Mouse (Mus musculus) adipocyte (in vitro differentiated cells): ENCODE data around the gene Col24a1.

Experiments
- DNase-seq: peaks from one replicate; pipeline ENCODE4 v3.0.0-alpha.2; 2016; ENCODE audit warnings: low spot score

The Col24a1 gene

DNA sequence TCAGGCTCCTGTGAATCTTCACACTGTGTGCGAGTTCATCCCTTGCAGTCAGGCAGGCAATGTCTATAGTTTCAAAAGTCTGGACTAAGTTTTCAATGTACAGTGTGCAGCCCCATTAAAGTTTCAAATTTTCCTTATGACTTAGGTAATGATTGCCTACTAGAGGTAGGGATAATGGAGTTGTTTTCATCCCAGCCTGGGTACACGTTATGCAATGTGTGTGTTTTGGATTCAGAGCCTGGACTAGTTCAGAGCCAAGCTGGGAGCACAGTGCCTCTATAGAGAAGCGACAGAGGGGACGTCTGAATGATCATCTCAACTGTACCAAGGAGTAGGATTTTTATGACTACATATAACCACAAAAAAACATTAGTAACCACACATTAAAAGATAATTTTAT lies 267.8 kb downstream of the Col24a1 start:
- peak; percentile 31 for DNase-seq

DNA sequence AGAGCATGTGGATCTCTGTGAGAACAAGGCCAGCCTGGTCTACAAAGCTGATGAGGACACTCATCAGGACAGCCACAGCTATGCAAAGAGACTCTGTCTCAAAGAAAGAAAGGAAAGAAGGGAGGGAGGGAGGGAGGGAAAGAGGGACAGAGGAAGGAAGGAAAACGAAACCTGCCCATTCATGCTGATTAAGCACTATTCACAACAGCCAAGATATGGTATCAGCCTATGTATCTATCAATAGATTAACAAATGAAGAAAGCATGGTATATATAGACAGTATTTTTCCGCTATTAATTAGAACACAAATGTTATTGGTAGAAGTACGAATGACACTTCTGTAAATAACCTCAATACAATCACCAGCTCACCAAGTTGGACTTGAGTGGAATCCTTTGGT lies 282.2 kb downstream of the Col24a1 start:
- DNase-seq, result no peak

DNA sequence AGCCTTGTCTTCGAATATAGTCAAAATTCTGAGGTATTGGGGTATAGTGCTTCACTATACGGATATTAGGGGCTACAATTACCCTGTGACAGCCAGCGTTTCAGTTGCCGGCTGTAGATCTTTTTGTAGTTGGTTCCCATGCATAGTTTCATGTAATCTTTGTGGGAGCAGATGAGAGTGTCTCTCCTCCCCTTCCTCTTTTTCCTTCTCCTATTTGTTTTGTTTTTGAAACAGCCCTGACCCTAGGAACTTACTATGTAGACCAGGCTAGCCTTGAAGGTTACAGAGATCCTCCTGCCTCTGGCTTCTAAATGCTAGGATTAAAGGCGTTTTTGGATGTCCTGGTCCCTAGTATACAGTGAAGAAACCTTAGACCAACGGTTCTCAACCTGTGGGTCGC lies 283.1 kb downstream of the Col24a1 start:
- DNase-seq, result no peak

DNA sequence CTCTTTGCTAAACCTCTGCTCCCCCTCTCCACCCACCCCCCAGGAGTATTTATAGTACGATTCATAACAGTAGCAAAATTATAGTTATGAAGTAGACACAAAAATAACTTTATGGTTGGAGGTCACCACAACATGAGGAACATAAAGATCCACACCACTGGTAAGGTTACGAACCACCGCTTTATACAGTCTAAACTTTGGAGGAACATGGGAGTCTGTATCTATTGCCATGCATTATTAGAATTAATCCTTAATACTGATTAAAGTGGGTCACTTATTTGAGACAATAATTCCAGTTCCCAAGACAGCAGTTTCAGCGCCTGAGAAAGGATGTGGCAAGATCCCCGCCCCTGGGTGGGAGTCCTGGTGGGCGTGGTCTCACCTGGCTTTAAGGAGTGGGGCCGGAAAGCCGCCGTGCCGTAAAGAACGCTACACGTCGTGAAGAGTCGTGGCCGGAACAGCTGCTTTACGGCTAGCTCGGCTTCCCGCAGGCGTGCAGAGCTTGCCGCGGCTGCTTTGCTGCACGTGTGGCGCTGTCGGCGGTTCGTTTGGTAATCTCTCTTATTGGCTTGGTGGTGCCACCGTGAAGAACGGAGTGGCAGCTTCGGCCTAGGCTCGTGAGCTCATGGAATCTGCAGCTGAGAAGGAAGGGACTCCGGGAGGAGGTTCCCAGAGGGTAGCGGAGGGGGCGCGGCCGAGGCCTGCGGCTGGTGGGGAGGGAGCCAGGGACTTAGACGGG lies 283.6 kb downstream of the Col24a1 start, which contains the start of gene Znhit6:
Znhit6 (plus strand) TSS at position 463 of the 739 bp plus-strand sequence.
- DNase-seq, result peak; percentile 91

DNA sequence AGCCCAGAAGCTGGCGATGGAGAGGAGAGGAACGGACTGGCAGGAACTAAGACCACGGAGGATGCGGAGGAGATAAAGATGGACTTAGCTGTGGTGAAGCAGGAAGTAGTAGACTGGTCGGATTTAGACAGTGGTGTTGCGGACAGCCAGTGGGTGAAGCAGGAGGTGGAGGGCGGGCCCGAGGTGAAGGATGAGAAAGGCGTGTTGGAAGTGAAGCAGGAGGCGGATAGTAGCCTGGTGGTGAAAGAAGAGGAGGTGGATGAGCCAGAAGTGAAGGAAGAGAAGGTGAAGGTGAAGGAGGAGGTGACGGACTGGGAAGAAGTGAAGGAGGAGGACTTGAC lies 284.2 kb downstream of the Col24a1 start:
- DNase-seq, result no peak

DNA sequence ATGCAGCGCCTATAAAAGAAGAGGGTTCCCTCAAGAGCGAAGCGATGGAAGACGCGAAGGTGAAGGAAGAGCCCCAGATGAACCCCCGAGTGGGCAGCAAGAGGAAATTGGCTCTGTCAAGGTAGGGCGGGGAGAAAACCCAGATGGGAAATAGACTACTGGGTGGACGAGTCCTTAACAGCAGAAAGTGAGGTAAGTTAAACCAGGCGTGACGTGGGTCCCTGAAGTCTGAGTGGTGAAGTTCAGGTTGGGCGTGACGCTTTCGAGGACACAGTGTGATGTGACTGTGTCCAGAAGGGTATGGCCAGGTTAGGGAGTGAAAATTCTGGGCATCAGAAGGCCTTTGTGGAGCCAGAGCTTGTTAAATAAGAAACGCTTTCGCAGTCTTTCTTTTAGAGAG lies 284.6 kb downstream of the Col24a1 start:
- no peak for DNase-seq

DNA sequence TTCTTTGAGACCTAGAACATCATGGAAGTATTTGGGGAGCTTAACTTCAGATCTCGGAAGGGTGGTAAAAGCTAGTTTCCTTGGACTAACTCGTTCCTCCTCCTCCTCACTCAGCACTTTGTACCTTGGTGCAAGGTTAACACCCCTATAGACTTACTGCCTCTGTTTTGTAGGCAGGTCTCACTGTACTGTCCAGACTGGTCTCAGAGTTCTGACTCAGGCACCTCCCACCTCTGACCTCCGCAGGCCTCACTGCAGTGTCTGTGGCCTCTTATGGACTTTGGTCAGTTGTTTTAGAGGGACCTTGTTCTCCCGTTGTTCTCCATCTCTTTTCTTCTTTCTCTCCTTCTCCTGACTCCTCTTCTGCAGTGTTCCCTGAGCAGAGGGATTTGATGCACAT lies 290.8 kb downstream of the Col24a1 start:
- DNase-seq, result no peak

DNA sequence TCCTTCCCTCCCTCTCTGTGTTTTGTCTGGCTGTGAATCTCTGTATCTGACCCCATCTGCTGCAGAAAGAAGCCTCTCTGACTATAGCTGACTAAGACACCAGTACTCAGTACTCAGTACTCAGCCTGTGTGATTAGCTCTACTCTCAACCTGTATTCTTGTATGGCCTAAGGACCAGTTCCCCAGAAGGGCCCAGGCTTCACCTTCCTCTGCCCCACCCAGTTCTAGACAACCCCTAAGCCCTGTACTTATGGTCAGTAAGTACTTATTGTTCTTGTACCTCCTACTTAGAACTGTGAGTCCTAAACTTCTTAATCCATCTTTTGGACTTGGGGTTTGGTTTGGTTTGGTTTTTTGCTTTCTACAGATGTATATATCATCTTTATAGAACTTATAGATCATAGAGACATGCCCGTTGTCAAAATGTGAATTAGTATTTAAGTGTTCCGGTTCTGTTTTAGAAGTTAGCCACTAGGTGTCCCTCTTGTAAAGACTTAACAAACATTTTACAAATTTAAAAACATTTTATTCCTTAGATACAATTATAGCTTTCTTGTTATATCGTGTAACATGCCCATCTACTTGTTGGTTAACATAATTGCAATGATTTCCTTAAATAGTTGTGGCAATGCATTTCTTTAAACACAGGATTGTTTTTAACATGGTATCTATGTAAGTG lies 291.4 kb downstream of the Col24a1 start:
- DNase-seq, result peak; percentile 48

DNA sequence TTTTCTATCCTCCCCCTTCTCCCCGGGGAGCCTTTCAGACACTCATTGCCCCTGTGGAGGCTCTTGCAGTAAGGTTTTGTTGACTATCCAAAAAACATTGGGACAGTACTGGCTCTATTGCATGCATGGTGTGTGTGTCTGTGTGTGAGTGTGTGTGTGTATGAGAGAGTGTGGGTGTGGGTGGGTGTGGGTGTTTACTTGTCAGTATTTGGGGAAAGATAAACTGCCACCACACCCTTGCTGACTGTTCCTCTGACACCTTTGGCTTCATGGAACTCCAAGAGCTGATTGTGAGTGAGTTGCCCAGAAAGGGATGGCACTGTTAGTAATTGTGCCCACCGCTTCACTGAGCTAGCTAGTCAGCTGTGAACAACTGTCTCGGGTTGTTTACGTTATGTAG lies 298.3 kb downstream of the Col24a1 start:
- DNase-seq, result peak; percentile 18

DNA sequence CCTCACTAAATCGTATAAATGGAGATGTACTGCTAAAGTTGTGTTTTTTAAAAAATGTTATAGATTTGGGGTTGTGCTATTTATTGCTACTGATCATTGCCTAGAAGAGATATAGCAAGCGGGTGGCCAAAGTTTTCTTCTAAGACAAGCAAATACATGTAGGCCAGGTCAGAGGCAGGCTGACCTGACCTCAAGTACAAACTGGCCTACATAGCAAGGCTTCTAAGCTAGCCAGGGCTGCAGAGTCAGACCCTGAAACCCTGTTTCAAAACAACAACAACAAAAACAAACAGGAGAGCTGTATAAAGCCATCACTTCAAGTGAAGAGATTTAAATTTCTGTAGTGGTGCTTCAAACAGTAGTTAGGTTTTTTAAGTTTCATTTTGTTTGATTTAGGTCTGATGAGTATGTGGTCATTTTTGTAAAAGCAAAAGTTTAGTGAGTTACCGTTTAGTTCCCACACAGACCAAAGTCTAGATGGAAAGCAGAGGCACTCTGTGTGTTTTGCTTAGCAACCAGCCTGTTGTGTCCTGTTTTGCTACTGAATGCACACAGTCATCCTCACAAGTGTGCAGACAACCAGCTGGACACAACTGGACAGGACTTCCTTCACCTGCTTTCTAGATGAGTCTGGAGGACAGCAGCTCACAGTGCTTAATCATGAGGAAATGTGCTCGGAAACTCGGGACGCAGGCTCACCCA lies 299.7 kb downstream of the Col24a1 start:
- no peak for DNase-seq

DNA sequence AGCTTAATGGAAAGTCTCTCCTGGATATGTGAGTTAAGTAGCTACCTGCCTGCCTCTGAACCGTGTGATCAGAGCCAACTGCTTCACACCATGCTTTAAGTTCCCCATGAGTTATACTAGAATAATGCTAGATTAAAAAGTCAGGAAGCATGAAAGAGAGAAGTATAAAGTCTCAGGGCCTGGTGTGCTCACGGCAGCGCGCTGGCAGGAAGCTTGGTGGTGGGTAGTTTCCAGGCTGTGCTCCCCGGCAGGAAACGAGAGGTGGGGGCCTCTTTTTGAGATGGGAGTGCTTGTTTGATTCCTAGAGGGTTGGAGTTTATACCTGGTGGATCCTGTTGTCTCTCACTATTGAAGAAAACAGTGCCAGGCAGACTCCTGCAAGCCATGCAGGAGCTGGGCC lies 303.1 kb downstream of the Col24a1 start:
- no peak for DNase-seq

DNA sequence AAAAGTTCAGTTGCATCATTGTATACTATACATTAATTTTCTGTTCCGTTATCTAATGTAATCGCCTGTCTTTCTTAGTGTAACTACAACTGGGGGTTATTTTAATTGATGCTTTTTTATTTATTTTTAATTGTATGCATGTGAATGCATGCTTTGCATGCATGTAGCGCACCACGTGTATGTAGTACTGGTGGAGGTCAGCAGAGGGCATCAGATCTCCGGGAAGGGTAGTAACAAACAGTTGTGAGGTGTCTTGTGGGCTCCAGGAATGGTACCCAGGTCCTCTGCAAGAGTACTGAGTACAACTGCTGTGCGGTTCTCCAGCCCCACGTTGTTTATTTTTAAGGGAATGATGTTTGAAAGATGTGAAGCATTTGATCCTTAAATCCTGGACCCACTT lies 306.8 kb downstream of the Col24a1 start:
- DNase-seq, result no peak

DNA sequence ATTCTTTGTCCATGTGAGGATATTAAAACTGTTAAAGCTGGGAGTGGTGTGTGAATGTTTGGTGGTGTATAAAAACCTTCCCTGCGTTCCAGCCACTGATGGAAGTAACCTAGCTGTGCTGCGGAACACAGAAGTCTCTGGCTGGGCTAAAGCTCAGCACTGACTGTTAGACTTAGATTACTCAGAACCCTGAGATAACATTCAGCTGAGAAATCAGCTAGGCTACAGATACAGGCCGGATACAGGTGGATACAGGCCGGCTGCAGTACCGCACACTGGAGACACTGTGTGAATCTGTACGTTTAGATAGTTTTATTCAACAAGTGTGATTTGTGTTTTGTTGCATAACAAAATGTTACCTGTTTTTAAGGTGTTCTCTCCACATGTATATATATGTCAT lies 308.5 kb downstream of the Col24a1 start:
- no peak for DNase-seq

DNA sequence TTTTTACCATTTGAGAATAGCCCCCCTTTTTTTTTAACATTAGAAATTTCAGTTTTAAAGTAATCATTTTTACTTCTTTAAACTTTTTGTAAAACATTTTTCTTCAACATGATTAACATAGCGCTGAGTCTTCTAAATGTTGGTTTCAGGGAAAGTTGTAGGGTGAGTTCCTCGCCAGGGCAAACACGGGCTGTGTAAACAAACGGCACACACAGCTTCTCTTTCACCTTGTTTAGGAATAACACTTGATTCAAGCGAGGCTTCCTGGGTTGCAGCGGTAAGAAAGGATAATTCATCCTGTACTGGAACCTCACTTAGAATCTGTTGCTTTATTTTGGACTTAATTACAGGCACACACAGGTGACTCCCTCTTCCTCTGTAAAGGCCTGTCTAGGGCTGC lies 309.1 kb downstream of the Col24a1 start:
- no peak for DNase-seq
